Mouse (Mus musculus) monocyte, adult 59 days (primary cell): ENCODE results near the gene Gm43552. TPM values are rescaled to one million over a fixed set of nuclear protein-coding genes. Genes with fewer than 3 reads are reported as not detected.

Experiments
- total RNA-seq, 2 experiments: library from RNA; stranded (reverse); gene quantifications; one replicate each; pipeline ENCODE4 v1.2.4; 2023

Gm43552 gene
- total RNA-seq, result not detected

GRCm38 (mm10) chr5:65492716-65493531, at the start of gene Gm43552:
TSS of gene Gm43552 (minus strand) at chr5:65492833.

GRCm38 (mm10) chr5:65536751-65537419, 44.3 kb upstream of the Gm43552 start, which contains the start of the genes Smim14 and Ube2k:
TSS of gene Smim14 (minus strand) at chr5:65537184.
TSS of gene Ube2k (plus strand) at chr5:65537233.

GRCm38 (mm10) chr5:65435806-65436561, 56.6 kb downstream of the Gm43552 start, which contains the start of gene Ugdh:
TSS of gene Ugdh (minus strand) at chr5:65435949.

DNA sequence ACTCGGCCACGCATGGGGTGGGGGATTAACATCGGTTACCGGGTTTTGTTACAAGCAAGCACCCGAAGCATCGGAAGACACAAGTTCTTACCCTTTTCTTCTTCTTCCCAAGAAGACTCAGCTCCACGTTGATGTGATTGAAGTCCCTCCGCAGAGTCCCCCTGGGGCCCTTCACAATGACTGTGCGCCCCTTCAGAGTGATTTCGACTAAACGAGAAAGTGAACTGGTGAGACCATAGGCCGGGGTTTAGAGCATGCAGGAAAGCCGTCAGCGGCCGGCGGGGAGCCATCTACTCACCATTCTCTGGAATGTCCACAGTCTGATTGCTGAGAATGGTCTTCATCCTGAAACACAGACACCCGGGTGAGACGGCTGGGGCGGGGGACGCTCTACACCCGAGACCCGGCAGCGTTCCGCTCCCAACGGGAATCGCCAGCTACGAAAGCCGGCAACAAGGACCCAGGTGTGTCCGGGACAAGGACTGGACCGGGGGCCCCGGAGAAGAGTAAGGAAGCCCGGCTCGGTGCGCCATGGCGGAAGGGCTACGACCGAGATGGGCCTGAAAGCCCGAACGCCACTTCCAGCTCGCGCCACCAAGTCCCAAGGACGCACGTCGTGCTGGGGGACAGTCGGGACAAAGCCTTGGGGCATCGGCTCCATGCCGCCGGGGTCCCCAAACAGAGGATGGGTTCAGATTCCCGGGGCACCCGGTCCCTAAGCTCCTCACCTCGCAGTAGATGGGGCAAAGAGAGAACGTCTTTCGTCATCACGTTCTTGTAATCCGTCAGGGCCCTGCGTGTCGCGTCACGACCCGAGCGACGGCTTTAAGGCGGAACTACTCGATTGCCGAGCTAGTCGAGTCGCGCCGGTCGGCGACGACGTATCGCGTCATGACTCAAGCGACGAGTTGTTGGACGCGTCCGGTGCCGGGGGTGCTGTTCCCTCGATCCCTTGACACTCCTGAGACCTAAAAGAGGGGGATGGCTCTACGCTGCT, 101.7 kb downstream of the Gm43552 start, which contains the start of the genes Rpl9 and Lias:
TSS of gene Rpl9 (minus strand) at position 797 of the 997 bp plus-strand sequence.
TSS of gene Lias (plus strand) at position 850 of the 997 bp plus-strand sequence.

Other genes starting within 250 kb of the Gm43552 start
- gene Rfc1, start 157.2 kb downstream of the Gm43552 start, total RNA-seq, result 10 to 100 TPM; 40.9 to 48.6 TPM
- gene Klb, start 144.5 kb downstream of the Gm43552 start, total RNA-seq, result not detected
- 1,000 to 10,000 TPM; 1,271 to 1,330 TPM for gene Rpl9, start 101.4 kb downstream of the Gm43552 start, total RNA-seq
- gene Lias, start 101.3 kb downstream of the Gm43552 start, total RNA-seq, result 10 to 100 TPM; 24.4 to 25.3 TPM
- 10 to 100 TPM; 34.5 to 39.4 TPM for gene Ugdh, start 56.9 kb downstream of the Gm43552 start, total RNA-seq
- 100 to 1,000 TPM; 102 to 104 TPM for gene Smim14, start 44.4 kb upstream of the Gm43552 start, total RNA-seq
- gene Ube2k, start 44.4 kb upstream of the Gm43552 start, total RNA-seq, result 10 to 100 TPM; 59.4 to 82.3 TPM
- 100 to 1,000 TPM; 147 to 159 TPM for gene Pds5a, start 205.4 kb upstream of the Gm43552 start, total RNA-seq